Mouse (Mus musculus) midbrain, postnatal 0 days (tissue): ENCODE data around the gene Cd300e. TPM values are rescaled to one million over a fixed set of nuclear protein-coding genes. Genes with fewer than 3 reads are reported as not detected.
A peak's percentile ranks its signal among the peaks of the same experiment; 100 is the strongest.

ENCODE experiments used
- ATAC-seq: fragments of 200-750 bp; cut with Nextera tagmentation; 2 replicates; pipeline ENCODE4 v1.8.0; 2017; ENCODE audit warnings: moderate number of reproducible peaks, mild to moderate bottlenecking, moderate TSS enrichment, moderate library complexity; ENCODE audit not compliant: low FRiP score
- DNase-seq: peaks from one replicate; pipeline ENCODE4 v3.0.0-alpha.2; 2015; ENCODE audit warnings: low spot score
- H3K27ac ChIP-seq: fragments of 300-500 bp; sonication (generic); 2 replicates; pipeline ENCODE4 v1.5.1; 2014; ENCODE audit warnings: low read depth, mild to moderate bottlenecking, low read length, mixed read lengths
- H3K27me3 ChIP-seq: fragments of 300-500 bp; sonication (generic); 2 replicates; pipeline ENCODE4 v1.6.1; 2014; ENCODE audit warnings: low read length, control low read depth, mixed read lengths; ENCODE audit not compliant: insufficient read depth
- H3K36me3 ChIP-seq: fragments of 300-500 bp; sonication (generic); 2 replicates; pipeline ENCODE4 v1.6.1; 2014; ENCODE audit warnings: low read length, control low read depth, mixed read lengths; ENCODE audit not compliant: insufficient read depth
- H3K4me1 ChIP-seq: fragments of 300-500 bp; sonication (generic); 2 replicates; pipeline ENCODE4 v1.6.1; 2014; ENCODE audit warnings: mild to moderate bottlenecking, control low read depth, antibody characterized with exemption, low read length, mixed read lengths; ENCODE audit not compliant: insufficient read depth
- H3K4me2 ChIP-seq: fragments of 300-500 bp; sonication (generic); 2 replicates; pipeline ENCODE4 v1.6.1; 2014; ENCODE audit warnings: low read depth, mild to moderate bottlenecking, low read length, mixed read lengths; ENCODE audit not compliant: poor library complexity, severe bottlenecking
- H3K4me3 ChIP-seq: fragments of 300-500 bp; sonication (generic); 2 replicates; pipeline ENCODE4 v1.5.1; 2014; ENCODE audit warnings: low read depth, mild to moderate bottlenecking, low read length, moderate library complexity
- H3K9ac ChIP-seq: fragments of 300-500 bp; sonication (generic); replicated peaks from 2 replicates; pipeline ENCODE4 v1.6.1; 2014; ENCODE audit warnings: mild to moderate bottlenecking, low read length, moderate library complexity, mixed read lengths; ENCODE audit not compliant: poor library complexity, severe bottlenecking
- H3K9me3 ChIP-seq: fragments of 300-500 bp; sonication (generic); 2 replicates; pipeline ENCODE4 v1.6.1; 2016; ENCODE audit warnings: low read length, control low read depth
- CTCF ChIP-seq: IDR thresholded peaks from 2 replicates; pipeline ENCODE4 v1.5.1; 2016; ENCODE audit warnings: antibody characterized with exemption, mild to moderate bottlenecking
- WGBS: fragments of 180-500 bp; shearing (Covaris S2); extraction: QIAGEN DNeasy Blood & Tissue Kit; methylation state at CpG from one replicate; pipeline ENCODE4 v1.1.7; 2014; 5-methylcytosine and 5-hydroxymethylcytosine counted together
- polyA plus RNA-seq: library from polyadenylated mRNA; unstranded; fragments of >200 nt; fragmentation: Nextera tagmentation; extraction: Ambion mirVana; gene quantifications from 2 replicates; pipeline ENCODE4 v1.2.1, GENCODE M21; 2015
- total RNA-seq: library from RNA; depleted of rRNA; stranded (reverse); fragments of >200 nt; gene quantifications from 2 replicates; pipeline ENCODE4 v1.2.3, GENCODE M21; 2014

Cd300e gene
- total and polyA plus RNA-seq, 2 experiments from 2014 or later, result 0.10 TPM; not detected in 1

- WGBS, result 93% methylated on average over 1 of the region's 1 CpGs
- DNase-seq, result no peak
- H3K36me3 ChIP-seq, result no peaks in the 10 kb centered on the region
- no peak overlapping the region for H3K9ac ChIP-seq
- H3K27me3 ChIP-seq, result no peaks in the 10 kb centered on the region
- no peak overlapping the region for H3K27ac ChIP-seq
- no peak for ATAC-seq
- no peak overlapping the region for H3K4me3 ChIP-seq
- no peak for TF ChIP-seq CTCF
- H3K4me1 ChIP-seq, result no peaks in the 10 kb centered on the region
- H3K9me3 ChIP-seq, result no peaks in the 10 kb centered on the region
- H3K4me2 ChIP-seq, result no peak overlapping the region
These were observed 15.5 kb upstream of the Cd300e start for GRCm38 (mm10) chr11:115077436-115077835.

- H3K9me3 ChIP-seq, result no peaks in the 10 kb centered on the region
- TF ChIP-seq CTCF, result no peak
- DNase-seq (no peak), ATAC-seq (no peak)
- no peak overlapping the region for H3K27ac ChIP-seq
- no peak overlapping the region for H3K4me2 ChIP-seq
- WGBS, result 80% methylated on average over 5 of the region's 5 CpGs
- no peaks in the 10 kb centered on the region for H3K36me3 ChIP-seq
- H3K4me1 ChIP-seq, result no peaks in the 10 kb centered on the region; the same call in 1 of the 2 replicates
- no peak overlapping the region for H3K9ac ChIP-seq
- H3K27me3 ChIP-seq, result no peaks in the 10 kb centered on the region
- no peak overlapping the region for H3K4me3 ChIP-seq
These were observed 13.9 kb upstream of the Cd300e start for GRCm38 (mm10) chr11:115075859-115076258.

GRCm38 (mm10) chr11:115075407-115075806, 13.4 kb upstream of the Cd300e start:
- H3K9ac ChIP-seq, result no peak overlapping the region
- H3K4me1 ChIP-seq, result no peaks in the 10 kb centered on the region; the same call in 1 of the 2 replicates
- H3K4me2 ChIP-seq, result no peak overlapping the region
- H3K4me3 ChIP-seq, result no peak overlapping the region
- DNase-seq, result no peak
- TF ChIP-seq CTCF, result no peak
- H3K27me3 ChIP-seq, result no peaks in the 10 kb centered on the region
- no peak overlapping the region for H3K27ac ChIP-seq
- no peaks in the 10 kb centered on the region for H3K9me3 ChIP-seq
- WGBS, result 78% methylated on average over 7 of the region's 7 CpGs
- ATAC-seq, result no peak
- no peaks in the 10 kb centered on the region for H3K36me3 ChIP-seq

- Histone ChIP-seq H3K9me3 (no peaks in the 10 kb centered on the region), H3K27ac (no peak overlapping the region), H3K27me3 (no peaks in the 10 kb centered on the region), H3K4me1 (no peaks in the 10 kb centered on the region; the same call in 1 of the 2 replicates), H3K9ac (no peak overlapping the region), H3K4me2 (no peak overlapping the region), H3K36me3 (no peaks in the 10 kb centered on the region), H3K4me3 (no peak overlapping the region)
- no peak for DNase-seq
- no peak for TF ChIP-seq CTCF
- ATAC-seq, result no peak
- 51% methylated on average over 5 of the region's 5 CpGs for WGBS
These were observed 11.0 kb upstream of the Cd300e start for GRCm38 (mm10) chr11:115073002-115073401.

GRCm38 (mm10) chr11:115071631-115072294, 9.8 kb upstream of the Cd300e start:
- H3K4me2 ChIP-seq, result peak overlapping the region; percentile 10
- H3K9ac ChIP-seq, result no peak overlapping the region
- no peaks in the 10 kb centered on the region for H3K9me3 ChIP-seq
- peak; percentile 31; the same call in 1 of the 2 replicates for TF ChIP-seq CTCF
- DNase-seq (peak; percentile 85), ATAC-seq (peak; percentile 69)
- no peaks in the 10 kb centered on the region; the same call in 1 of the 2 replicates for H3K4me1 ChIP-seq
- no peaks in the 10 kb centered on the region for H3K27me3 ChIP-seq
- WGBS, result 19% methylated on average over 14 of the region's 14 CpGs
- no peak overlapping the region for H3K4me3 ChIP-seq
- no peak overlapping the region for H3K27ac ChIP-seq
- H3K36me3 ChIP-seq, result no peaks in the 10 kb centered on the region

- 7% methylated on average over 9 of the region's 9 CpGs for WGBS
- no peak for TF ChIP-seq CTCF
- Histone ChIP-seq H3K4me1 (no peaks in the 10 kb centered on the region; the same call in 1 of the 2 replicates), H3K9me3 (no peaks in the 10 kb centered on the region), H3K27me3 (no peaks in the 10 kb centered on the region), H3K9ac (no peak overlapping the region), H3K27ac (no peak overlapping the region), H3K4me3 (no peak overlapping the region), H3K36me3 (no peaks in the 10 kb centered on the region), H3K4me2 (peak overlapping the region; percentile 10)
- DNase-seq (peak; percentile 44), ATAC-seq (no peak)
These were observed 9.1 kb upstream of the Cd300e start for GRCm38 (mm10) chr11:115071015-115071551.
